Mouse (Mus musculus) T-helper 17 cell (primary cell): ENCODE data around the gene Zfp62.

ENCODE experiments used
- in situ Hi-C, 2 experiments: fragments of 300-600 bp; cut with MboI, MseI; formaldehyde crosslinking; loops; 1 replicate in 1 of 2; 2 replicates in 1 of 2; pipeline ENCODE4 v1.15.1; 2025; ENCODE audit warnings: high pct_unique_total_duplicates in 2 of 2

Gene Zfp62

DNA sequence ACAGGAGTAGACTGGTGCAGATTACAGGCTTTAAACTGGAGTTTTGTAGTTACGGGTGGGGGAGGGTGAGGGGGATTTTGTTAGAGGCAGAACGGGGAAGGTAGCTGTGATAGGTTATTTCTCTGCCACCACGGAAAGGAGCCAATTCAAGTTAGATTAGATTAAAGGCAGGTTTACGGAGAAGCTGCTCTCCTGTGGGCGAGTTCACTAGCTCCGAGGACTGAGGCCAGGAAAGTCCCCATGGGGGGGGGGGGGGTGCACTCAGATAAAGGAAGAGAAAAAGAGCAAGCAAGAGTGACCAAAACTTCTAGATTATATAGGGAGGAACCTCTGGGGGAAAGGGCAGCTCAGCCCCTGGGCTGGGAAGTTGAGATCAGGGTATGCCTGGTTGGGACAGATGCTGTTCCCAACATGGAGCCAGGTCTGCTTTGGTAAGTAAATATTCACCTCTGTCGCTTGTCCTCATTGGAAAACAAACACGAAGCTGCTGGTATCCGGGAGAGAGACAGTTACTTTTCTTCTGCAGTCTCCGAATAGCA, 500 bp upstream of the Zfp62 start:
- in situ Hi-C loops, result loop anchor here (5.0 to 10.0 kb wide), 3 partner anchors 45 to 405 kb away; partner anchors contain the start of gene Rack1 (in 1 of the 2)

DNA sequence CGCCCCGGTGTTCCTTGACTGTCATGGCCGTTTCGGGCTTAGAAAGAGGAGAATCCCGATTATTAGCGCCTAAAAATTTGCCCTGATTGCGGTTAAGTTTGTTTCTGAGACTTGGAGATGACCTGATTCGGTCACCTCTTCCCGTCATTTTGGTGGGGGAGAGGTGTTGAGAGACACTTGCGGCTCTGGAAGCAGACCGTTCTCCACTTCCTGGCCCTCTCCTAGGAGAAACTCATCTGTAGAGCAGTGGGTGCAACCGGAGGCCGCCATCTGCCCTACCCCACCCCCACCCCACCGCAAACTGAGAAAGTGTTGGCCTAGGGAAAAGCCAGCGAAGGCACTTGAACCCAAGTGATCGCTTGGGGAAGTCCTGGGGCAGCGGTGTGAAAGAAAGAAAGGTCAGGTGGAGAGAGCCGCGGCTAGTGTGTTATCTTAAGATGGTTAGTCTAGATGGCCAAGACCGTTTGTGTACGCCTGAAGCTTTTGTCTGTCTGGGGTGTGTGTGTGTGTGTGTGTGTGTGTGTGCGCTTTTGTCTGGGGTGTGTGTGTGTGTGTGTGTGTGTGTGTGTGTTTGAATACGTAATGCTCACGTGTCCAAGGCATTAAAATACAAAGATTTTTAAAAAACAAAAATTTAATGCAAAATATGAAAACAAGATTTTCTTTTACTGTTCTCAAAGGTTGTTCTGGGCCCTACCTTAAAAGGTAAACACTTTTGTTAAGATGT, 842 bp downstream of the Zfp62 start:
- in situ Hi-C loops, result loop anchor here (5.0 to 10.0 kb wide), 3 partner anchors 43 to 407 kb away; partner anchors contain the start of gene Rack1 (in 1 of the 2)

- in situ Hi-C loops, result loop anchor here in 1 of 2 experiments (10.0 kb wide), 1 partner anchor 400 kb away; the partner anchor contains the start of gene Rack1
These were observed 2.0 kb downstream of the Zfp62 start for GRCm38 (mm10) chr11:49205080-49205590.

DNA sequence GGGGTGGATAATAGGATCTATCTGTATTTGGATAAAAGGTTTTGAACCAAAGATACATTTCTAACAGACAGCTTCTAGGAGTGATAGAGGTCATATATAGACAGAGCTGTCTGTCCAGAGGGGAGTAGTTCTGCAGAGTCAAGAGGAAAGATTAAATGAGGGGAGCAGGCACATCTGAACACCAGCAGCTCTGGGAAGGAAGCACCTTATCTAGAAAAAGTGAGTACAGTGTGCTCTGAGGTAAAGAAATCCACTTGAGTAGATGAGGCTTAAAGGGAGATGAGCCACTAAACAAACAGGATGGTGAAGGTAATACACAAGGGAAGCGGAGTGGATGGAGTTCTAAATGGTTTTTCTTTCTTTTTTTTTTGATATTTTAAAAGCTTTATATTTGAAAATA, 4.4 kb downstream of the Zfp62 start:
- in situ Hi-C loops, result loop anchor here in 1 of 2 experiments (10.0 kb wide), 1 partner anchor 403 kb away; the partner anchor contains the start of gene Rack1

- in situ Hi-C loops, result no loop called here
These were observed 9.5 kb downstream of the Zfp62 start for GRCm38 (mm10) chr11:49212577-49212976.

DNA sequence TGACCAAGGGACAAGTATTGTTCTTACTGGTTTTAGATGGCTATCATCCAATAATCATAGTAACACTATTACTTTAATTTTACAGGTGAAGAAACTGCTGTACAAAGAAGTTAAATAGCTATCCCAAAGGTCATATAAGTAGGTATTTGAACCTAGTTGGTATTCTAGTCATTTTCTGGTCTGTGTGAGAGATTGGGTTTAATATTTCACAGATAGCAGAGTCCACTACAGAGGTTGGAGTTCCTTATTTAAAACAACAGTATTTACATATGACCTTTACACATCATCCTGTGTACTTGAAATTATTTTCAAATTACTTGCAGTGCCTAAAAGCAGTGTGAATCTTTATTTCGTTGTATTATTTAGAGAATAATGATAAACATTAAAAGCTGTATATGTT, 10.4 kb downstream of the Zfp62 start:
- in situ Hi-C loops, result no loop called here

GRCm38 (mm10) chr11:49219271-49219670, 16.2 kb downstream of the Zfp62 start:
- in situ Hi-C loops, result no loop called here

DNA sequence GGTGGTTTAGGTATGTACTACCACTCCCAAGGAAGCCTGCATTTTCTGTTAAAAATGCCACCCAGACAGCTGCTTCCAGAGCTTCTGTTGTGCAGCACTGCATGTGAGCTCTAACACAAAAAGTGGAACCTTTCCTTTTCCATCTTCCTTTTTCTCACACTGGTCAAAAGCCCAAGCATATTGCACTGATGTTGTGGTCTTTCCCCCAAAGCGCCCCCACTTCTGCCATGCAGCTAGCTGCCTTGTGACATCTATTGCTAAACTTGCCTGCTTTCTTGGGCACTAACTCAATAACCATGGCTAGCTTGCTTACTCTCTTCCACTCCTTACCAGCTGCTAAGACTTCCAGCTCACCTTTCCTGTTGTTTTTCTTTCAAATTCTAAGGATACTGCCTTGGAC, 21.4 kb downstream of the Zfp62 start:
- in situ Hi-C loops, result no loop called here

DNA sequence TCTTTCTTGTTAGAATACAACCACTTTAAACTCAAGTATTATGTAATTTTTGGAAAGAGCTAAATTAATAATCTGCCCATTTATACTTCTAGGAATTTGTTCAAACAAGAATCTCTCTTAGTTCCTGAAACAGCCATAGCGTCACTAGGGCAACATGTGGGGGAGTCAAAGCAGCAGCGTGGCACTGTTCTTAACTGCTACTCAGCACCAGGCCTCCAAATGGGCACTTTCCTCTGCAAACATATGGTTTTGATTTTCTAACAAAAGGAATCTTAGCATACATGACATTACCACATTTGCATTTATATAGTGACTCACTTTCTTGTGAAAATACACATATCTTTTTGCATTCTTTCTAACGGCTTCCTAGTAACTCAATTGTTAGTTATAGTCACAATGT, 29.7 kb downstream of the Zfp62 start:
- in situ Hi-C loops, result no loop called here

DNA sequence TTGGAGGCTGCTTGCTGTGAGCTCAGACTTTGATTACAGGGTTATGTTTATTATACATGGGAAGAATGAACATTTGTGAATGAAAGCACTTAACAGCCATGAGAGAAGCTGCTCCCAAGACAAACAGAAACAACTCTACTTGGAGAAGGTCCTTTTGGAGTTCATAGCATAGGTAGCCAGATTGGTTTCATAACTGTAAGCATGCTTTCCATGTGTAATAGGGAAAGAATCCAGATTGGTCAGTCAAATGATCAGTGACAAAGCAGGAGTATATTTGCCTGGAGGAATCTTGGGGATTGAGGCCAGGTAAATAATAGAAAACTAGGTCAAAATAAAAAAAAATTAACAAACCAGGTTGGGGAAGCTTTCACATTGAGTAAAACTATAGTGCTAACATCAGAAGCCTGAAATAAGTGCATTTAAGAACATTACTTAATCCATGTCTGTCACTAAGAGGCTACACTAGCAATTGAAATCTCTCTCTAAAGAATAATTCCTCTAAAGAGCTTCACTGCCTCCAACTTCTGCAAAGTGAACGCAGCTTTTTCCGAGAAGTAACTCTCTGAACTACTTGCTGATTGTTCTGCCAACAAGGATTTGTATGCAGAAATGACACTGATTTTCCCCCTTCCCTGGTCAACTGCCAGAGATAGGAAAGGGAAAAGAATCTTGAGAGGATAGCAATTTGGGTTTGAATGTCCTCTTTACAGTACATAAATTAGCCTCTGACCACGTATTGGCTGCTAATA, 32.5 kb downstream of the Zfp62 start:
- in situ Hi-C loops, result no loop called here

- in situ Hi-C loops, result no loop called here
These were observed 33.8 kb downstream of the Zfp62 start for GRCm38 (mm10) chr11:49236891-49237290.

DNA sequence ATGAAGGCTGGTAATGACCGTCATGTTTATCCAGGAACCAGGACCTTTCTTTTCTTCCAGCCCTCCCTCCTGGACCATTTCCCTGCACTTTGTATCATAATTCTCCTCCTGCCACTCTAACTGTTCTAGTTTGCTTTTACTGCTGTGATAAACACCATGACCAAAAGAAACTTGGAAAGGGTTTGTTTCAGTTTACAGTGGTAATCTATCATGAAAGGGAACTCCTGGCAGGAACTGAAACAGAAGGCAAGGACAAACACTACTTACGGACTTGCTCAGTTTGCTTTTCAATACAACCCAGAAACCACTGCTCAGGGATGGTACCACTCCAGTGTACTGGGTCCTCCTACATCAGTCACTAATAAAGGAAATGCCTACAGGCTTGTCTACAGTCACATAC, 34.4 kb downstream of the Zfp62 start:
- in situ Hi-C loops, result no loop called here

GRCm38 (mm10) chr11:49240310-49240709, 37.2 kb downstream of the Zfp62 start:
- in situ Hi-C loops, result no loop called here

DNA sequence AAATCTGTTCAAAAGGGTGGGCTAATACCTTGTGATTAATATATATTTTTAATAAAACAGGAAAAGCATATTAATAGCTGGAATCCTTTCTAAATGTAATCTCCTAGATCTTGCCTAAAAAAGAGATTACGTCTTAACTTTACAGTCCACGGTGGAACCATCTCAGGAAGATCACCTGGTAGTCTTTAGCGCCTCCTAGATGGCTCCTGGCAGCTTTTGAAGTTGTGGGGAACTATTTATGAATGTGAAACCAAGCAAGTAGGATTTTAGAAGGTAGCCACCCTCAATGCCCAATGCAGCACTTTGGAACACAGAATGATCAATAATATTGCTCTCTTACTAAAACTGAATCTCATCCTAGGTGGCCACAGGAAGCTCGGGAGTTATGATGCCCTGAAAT, 37.8 kb downstream of the Zfp62 start:
- in situ Hi-C loops, result no loop called here

- in situ Hi-C loops, result no loop called here
These were observed 38.4 kb downstream of the Zfp62 start for GRCm38 (mm10) chr11:49241471-49241870.

DNA sequence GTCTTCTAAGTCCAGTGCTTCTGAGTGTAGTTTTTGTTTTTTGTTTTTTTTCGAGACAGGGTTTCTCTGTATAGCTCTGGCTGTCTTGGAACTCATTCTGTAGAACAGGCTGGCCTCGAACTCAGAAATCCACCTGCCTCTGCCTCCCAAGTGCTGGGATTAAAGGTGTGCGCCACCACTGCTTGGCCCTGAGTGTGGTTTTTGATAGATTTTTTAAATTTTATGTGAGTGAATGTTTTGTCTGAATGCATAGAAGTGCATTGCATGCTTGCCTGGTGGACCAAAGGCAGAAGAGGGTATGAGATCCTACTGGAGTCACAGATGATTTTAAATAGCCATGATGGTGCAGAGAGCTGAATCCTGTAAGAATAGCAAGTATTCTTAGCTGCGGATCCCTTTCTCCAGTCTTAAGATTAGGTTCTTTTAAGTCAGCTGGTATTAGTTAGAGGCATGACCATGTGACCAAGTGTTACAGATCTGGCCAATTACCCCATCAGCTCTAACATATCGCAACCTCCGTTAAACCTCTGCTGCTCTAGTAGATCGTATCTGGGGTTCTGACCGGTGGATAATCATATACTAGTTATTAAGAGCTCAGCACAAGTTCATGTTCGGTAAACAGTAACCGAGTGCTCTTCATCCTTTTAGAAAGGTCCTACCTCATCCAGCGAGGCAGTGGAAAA, 40.0 kb downstream of the Zfp62 start:
- in situ Hi-C loops, result no loop called here

DNA sequence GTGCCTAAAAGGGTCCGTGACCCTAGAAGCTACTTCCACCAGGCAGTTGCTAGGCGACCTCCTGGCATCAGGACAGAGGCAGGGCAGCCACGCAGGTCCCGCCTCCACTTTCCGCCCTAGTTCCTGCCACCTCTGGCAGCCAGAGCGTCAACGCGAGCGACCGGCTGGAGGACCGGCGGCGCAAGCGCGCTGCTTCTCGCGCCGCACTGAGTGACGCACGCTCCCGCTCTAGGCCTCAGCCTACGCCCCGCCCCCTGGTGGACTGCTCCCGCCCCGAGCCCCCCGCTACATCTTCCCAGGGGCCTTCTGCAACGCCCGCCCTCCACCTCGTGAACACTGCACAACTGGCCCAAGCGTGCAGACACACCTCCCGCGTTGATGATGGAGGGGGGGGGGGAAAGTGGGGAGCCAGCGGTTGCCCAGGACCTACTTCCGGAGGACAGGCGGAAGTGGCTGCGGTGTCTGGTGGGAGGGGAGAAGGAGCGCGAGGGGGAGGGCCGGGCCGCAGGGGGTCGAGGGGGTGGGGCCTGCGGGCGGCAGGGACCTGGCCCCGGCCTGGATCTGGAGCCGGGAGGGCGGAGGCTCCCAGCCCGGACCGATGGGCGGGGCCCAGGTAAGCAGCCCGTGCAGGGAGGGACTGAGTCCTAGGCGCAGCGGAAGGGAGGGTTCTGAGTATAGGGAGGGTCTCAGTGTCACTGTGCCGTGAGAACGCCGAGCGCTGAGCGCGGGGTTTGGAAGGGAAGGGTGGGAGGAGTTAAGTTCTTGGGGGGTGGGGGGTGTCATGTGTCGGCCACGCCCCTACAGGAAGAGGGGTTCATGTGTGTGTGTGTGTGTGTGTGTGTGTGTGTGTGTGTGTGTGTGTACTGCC, 40.9 kb downstream of the Zfp62 start, which contains the start of gene Mgat1:
Mgat1 (plus strand) TSS at position 465 of the 868 bp plus-strand sequence.
- in situ Hi-C loops, result no loop called here

GRCm38 (mm10) chr11:49244595-49244930, 41.5 kb downstream of the Zfp62 start:
- in situ Hi-C loops, result no loop called here

GRCm38 (mm10) chr11:49245176-49245575, 42.1 kb downstream of the Zfp62 start:
- in situ Hi-C loops, result loop anchor here (5.0 kb wide), 3 partner anchors 43 to 458 kb away; partner anchors contain the start of genes Olfr1396 (in 1 of the 2) and Zfp62 (in 1 of the 2)

DNA sequence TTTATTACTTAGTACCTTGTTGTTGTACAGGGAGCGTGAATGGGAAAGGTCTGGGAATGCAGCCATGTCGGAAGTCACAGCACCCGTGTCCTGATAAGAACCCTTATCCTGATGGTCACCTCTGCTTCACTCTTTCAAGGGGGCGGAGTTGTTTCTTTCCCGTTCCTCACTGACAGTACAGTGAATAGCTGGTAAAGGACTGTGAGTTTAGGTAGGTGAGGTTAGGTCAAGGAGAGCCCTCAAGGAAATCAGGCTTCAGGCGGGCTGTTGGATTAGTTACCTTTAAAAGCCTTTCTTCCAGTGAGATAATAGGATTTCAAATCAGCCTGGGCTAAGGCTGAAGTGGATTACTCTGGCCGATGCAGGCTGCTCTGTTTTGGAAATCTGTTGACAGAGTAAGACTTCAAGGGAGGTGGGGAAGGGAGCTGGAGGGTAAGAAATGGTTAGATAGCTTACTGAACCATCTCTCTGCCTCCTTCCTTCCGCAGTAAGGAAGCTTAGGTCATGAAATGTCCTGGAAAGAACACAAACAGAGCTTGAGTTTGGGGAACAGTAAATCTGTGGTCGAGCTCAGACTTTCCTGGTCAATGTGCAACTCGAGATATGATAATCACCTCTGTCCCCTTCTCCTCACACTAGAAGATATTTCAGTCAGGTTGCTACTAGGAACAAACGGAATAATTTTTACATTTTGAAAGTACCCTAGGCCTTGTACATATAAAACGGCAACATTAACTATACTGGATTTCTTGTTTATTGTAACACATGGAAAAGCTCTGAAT, 42.7 kb downstream of the Zfp62 start:
- in situ Hi-C loops, result loop anchor here (5.0 kb wide), 3 partner anchors 44 to 459 kb away; partner anchors contain the start of genes Olfr1396 (in 1 of the 2) and Zfp62 (in 1 of the 2)
